23 mouse cellular contexts compared by ENCODE assay signal in genomic region chr2:133181216-133181615, GRCm38 (mm10).
A peak's percentile ranks its signal among the peaks of the same experiment; 100 is the strongest.
DNase-seq lines count a peak whose midpoint lies in the region; ATAC-seq lines count a peak whose summit lies in the region.
"Had no signal": no experiment of that assay in that cellular context is flagged by ENCODE, and none has a peak within 500 bp of the region (broad histone marks: within the 10 kb centered on the region; RNA-seq: fewer than 3 reads in every experiment).

No protein-coding gene starts in this region.

- no peak overlapping the region for H3K27ac ChIP-seq in kidney, embryonic 16.5 days (ENCODE audit: low read length)
- H3K27ac ChIP-seq: embryonic facial prominence, embryonic 12.5 days; embryonic facial prominence, embryonic 15.5 days; gastrocnemius, adult 2 months; heart, embryonic 13.5 days; hindbrain, embryonic 14.5 days had no signal

- no peak for ATAC-seq in kidney, embryonic 16.5 days (ENCODE audit: low FRiP score, low TSS enrichment)
- ATAC-seq: CD4-positive, CD25-positive, alpha-beta regulatory T cell, adult 4 months; forebrain, embryonic 14.5 days; forebrain, postnatal 0 days had no signal

- no peaks in the 10 kb centered on the region for H3K9me3 ChIP-seq in kidney, embryonic 16.5 days (ENCODE audit: low read length)
- H3K9me3 ChIP-seq: embryonic facial prominence, embryonic 12.5 days; embryonic facial prominence, embryonic 15.5 days; heart, embryonic 13.5 days had no signal

- H3K4me2 ChIP-seq in kidney, embryonic 16.5 days (replicated peaks; ENCODE audit: low read depth, low read length), result no peak overlapping the region
- H3K4me2 ChIP-seq: embryonic facial prominence, embryonic 12.5 days; embryonic facial prominence, embryonic 15.5 days; heart, embryonic 13.5 days; hindbrain, embryonic 14.5 days had no signal

- H3K27me3 ChIP-seq in kidney, embryonic 16.5 days (ENCODE audit: insufficient read depth, low read length), result no peaks in the 10 kb centered on the region
- H3K27me3 ChIP-seq: embryonic facial prominence, embryonic 12.5 days; embryonic facial prominence, embryonic 15.5 days; heart, embryonic 13.5 days had no signal

- H3K4me1 ChIP-seq in kidney, embryonic 16.5 days (ENCODE audit: insufficient read depth, low read length), result no peaks in the 10 kb centered on the region
- H3K4me1 ChIP-seq: embryonic facial prominence, embryonic 12.5 days; embryonic facial prominence, embryonic 15.5 days; heart, embryonic 13.5 days had no signal

- no peak overlapping the region for H3K9ac ChIP-seq in kidney, embryonic 16.5 days (replicated peaks; ENCODE audit: low read length)
- H3K9ac ChIP-seq: embryonic facial prominence, embryonic 12.5 days; embryonic facial prominence, embryonic 15.5 days; forebrain, postnatal 0 days; heart, embryonic 13.5 days; hindbrain, embryonic 14.5 days had no signal

- H3K36me3 ChIP-seq in kidney, embryonic 16.5 days (ENCODE audit: insufficient read depth, low read length), result no peaks in the 10 kb centered on the region
- H3K36me3 ChIP-seq: embryonic facial prominence, embryonic 12.5 days; embryonic facial prominence, embryonic 15.5 days; heart, embryonic 13.5 days had no signal

- peak; percentile 40 for DNase-seq in kidney, adult 18-20 months
- DNase-seq in kidney, postnatal 14 days, result no peak
- DNase-seq in kidney, adult 9 months, result peak; percentile 77
- DNase-seq in kidney, postnatal 25 days, result peak; percentile 52 to 60
- no peak for DNase-seq in lung, adult 18-20 months
- DNase-seq: adrenal gland, adult 2 months; adrenal gland, postnatal 14 days; cerebellum, adult 11 months; cerebellum, adult 2 months; cerebellum, adult 9-11 months; forebrain, postnatal 0 days; gastrocnemius, adult 2 months; gastrocnemius, postnatal 14 days; heart, adult 18-20 months; heart, postnatal 14 days; heart, postnatal 4 days had no signal

- H3K4me3 ChIP-seq in kidney, embryonic 16.5 days (ENCODE audit: low read length), result no peak overlapping the region
- H3K4me3 ChIP-seq: embryonic facial prominence, embryonic 12.5 days; embryonic facial prominence, embryonic 15.5 days; gastrocnemius, adult 2 months; heart, embryonic 13.5 days had no signal

- WGBS in kidney, embryonic 16.5 days, result 88% methylated on average over 1 of the region's 1 CpGs

Comparison
In these comparisons a context has a peak if more than half of its experiments do, and no peak if none do; other contexts are left out.
1. DNase-seq: peak in kidney, adult 18-20 months (single experiment), kidney, adult 9 months (single experiment) and kidney, postnatal 25 days (2 of 2); none in kidney, postnatal 14 days (single experiment) and lung, adult 18-20 months (0 of 2).